Mouse (Mus musculus) limb, embryonic 14.5 days (tissue): ENCODE data around the gene Morf4l2. TPM values are rescaled to one million over a fixed set of nuclear protein-coding genes. Genes with fewer than 3 reads are reported as not detected.
A peak's percentile ranks its signal among the peaks of the same experiment; 100 is the strongest.
"Not testable (repeated sequence)": the region's sequence is repeated elsewhere in the genome, so short reads cannot be mapped to it uniquely, and the experiment has no call there.

Experiments used
- ATAC-seq: fragments of 200-750 bp; cut with Nextera tagmentation; 2 replicates; pipeline ENCODE4 v1.8.0; 2017; ENCODE audit warnings: low read depth, moderate number of reproducible peaks, moderate TSS enrichment; ENCODE audit not compliant: low FRiP score
- DNase-seq: peaks from one replicate; pipeline ENCODE4 v3.0.0-alpha.2; 2015; ENCODE audit warnings: low spot score
- H3K27ac ChIP-seq: fragments of 300-500 bp; sonication (generic); replicated peaks from 2 replicates; pipeline ENCODE4 v1.5.1; 2014; ENCODE audit warnings: low read depth, mild to moderate bottlenecking, low read length, moderate library complexity, mixed read lengths
- H3K27me3 ChIP-seq: fragments of 300-500 bp; sonication (generic); 2 replicates; pipeline ENCODE4 v1.6.1; 2014; ENCODE audit warnings: low read length, mixed read lengths; ENCODE audit not compliant: control insufficient read depth, insufficient read depth
- H3K36me3 ChIP-seq: fragments of 300-500 bp; sonication (generic); 2 replicates; pipeline ENCODE4 v1.6.1; 2014; ENCODE audit warnings: mild to moderate bottlenecking, low read length, moderate library complexity, mixed read lengths; ENCODE audit not compliant: control insufficient read depth, insufficient read depth
- H3K4me1 ChIP-seq: fragments of 300-500 bp; sonication (generic); 2 replicates; pipeline ENCODE4 v1.6.1; 2014; ENCODE audit warnings: antibody characterized with exemption, low read length, mixed read lengths; ENCODE audit not compliant: control insufficient read depth, insufficient read depth
- H3K4me2 ChIP-seq: fragments of 300-500 bp; sonication (generic); replicated peaks from 2 replicates; pipeline ENCODE4 v1.6.1; 2014; ENCODE audit warnings: low read depth, mild to moderate bottlenecking, low read length, moderate library complexity; ENCODE audit not compliant: severe bottlenecking
- H3K4me3 ChIP-seq: fragments of 300-500 bp; sonication (generic); replicated peaks from 2 replicates; pipeline ENCODE4 v1.5.1; 2014; ENCODE audit warnings: low read length
- H3K9ac ChIP-seq: fragments of 300-500 bp; sonication (generic); 2 replicates; pipeline ENCODE4 v1.6.1; 2014; ENCODE audit warnings: mild to moderate bottlenecking, low read depth, low read length, moderate library complexity; ENCODE audit not compliant: severe bottlenecking
- H3K9me3 ChIP-seq: fragments of 300-500 bp; sonication (generic); 2 replicates; pipeline ENCODE4 v1.6.1; 2016; ENCODE audit warnings: low read length; ENCODE audit not compliant: control insufficient read depth
- POLR2A ChIP-seq: fragments of 200-500 bp; IDR thresholded peaks from 2 replicates; pipeline ENCODE4 v1.8.0; 2012; ENCODE audit warnings: inconsistent platforms, mild to moderate bottlenecking, moderate library complexity, borderline replicate concordance; ENCODE audit not compliant: insufficient read depth, insufficient read length; ENCODE audit errors: extremely low read depth
- WGBS: fragments of 180-500 bp; shearing (Covaris S2); extraction: QIAGEN DNeasy Blood & Tissue Kit; methylation state at CpG from one replicate; pipeline ENCODE4 v1.1.7; 2014; 5-methylcytosine and 5-hydroxymethylcytosine counted together
- polyA plus RNA-seq, 2 experiments: library from polyadenylated mRNA; depleted of rRNA in 1 of 2; stranded (reverse) in 1 of 2; unstranded in 1 of 2; fragments of >200 nt; fragmentation: Nextera tagmentation in 1 of 2; extraction: Ambion mirVana in 1 of 2; gene quantifications; 2 replicates each; pipeline versions ENCODE4 v1.2.1 to v1.2.3; 2012 to 2014

The Morf4l2 gene
- polyA plus RNA-seq, 2 experiments: 488 to 656 TPM

DNA sequence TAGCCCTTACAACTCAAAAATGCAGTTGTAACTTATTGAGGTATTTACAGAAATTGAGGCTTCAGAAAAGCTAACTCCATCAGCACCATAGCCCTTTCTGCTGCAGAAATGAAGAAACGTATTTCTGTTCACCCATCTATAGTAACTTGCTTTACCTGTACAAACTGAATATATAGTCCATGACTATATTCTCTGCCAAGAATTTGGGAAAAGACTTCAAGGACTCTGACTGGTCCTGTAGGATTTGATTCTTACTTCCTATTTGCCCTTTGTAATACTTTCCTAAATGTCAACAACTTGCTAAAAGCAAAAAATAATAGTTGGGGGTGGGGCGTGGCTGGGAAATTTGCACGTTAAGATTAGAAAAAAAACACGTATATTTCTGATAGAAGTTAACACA, 11.5 kb downstream of the Morf4l2 start:
- Histone ChIP-seq H3K27ac (no peak overlapping the region), H3K4me3 (no peak overlapping the region), H3K4me2 (no peak overlapping the region), H3K27me3 (no peaks in the 10 kb centered on the region), H3K9me3 (no peaks in the 10 kb centered on the region), H3K4me1 (no peaks in the 10 kb centered on the region), H3K36me3 (peaks cover 21% of the 10 kb centered on the region), H3K9ac (no peak overlapping the region)
- DNase-seq: no peak
- TF ChIP-seq POLR2A: no peak
- no peak for ATAC-seq
- WGBS: 80% methylated on average over 4 of the region's 4 CpGs

DNA sequence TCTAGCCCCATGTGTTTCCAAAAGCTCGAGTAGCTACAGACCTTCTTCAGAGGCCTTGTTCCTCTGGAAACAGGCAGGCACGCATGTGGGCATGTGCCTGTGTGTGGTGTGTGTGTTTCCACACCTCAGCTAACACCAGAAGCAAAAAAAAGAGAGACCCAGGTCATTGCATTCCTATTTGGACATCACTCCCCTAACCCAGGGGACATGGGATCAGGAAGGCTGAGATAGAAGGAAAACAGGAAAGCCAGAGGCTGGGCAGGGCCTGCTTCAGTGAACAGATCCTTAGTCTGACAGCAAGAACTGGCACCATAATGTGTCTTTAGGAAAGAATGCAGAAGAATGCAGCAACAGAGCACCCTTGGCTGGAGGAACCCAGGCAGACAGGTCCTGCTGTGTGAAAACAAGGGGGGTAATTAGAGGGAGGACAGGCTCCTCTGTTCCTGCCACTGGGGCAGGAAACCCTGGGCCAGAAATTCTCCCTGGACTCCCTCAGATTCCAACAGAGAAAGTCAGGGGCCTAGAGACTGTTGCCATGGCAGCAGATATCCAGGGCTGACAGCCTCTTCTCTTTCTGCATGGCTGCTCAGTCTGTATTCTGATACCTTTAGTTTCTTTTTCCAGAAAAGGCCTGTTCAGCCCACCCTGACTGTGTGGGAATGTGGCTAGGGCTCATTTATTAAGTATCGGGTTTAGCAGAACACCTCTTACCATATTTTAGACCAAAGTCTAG, 28.6 kb downstream of the Morf4l2 start:
- H3K4me1 ChIP-seq, H3K9me3 ChIP-seq, H3K36me3 ChIP-seq, DNase-seq, H3K27ac ChIP-seq, H3K4me3 ChIP-seq, H3K27me3 ChIP-seq, H3K9ac ChIP-seq, H3K4me2 ChIP-seq: not testable (repeated sequence)
- WGBS: 66% methylated on average over 3 of the region's 3 CpGs
- ATAC-seq: peak; percentile 37; the same call in 1 of the 2 replicates

DNA sequence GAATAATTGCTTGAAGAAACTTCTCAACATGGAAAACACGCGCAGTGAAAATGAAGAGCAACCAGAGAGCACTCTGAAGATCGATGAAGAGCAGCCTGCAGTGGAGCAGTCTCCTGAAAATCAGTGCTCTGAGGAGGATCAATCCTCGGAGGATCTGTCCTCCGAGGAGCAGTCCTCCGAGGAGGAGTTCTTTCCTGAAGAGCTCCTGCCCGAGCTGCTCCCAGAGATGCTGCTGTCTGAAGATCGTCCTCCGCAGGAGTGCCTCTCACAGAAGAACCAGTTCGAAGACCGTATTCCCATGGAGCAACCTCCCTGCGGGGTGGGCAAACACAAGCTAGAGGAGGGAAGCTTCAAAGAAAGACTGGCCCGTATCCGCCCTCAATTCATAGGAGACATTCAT, 34.7 kb downstream of the Morf4l2 start:
- Histone ChIP-seq H3K9me3 (no peaks in the 10 kb centered on the region), H3K4me3 (peak overlapping the region; percentile 48), H3K27me3 (no peaks in the 10 kb centered on the region), H3K36me3 (no peaks in the 10 kb centered on the region), H3K9ac (peak overlapping the region; percentile 75), H3K27ac (peak overlapping the region; percentile 82; the same call in 1 of the 2 replicates), H3K4me2 (peak overlapping the region; percentile 48), H3K4me1 (no peaks in the 10 kb centered on the region)
- no peak for ATAC-seq
- 26% methylated on average over 14 of the region's 14 CpGs for WGBS
- TF ChIP-seq POLR2A: no peak
- no peak for DNase-seq

DNA sequence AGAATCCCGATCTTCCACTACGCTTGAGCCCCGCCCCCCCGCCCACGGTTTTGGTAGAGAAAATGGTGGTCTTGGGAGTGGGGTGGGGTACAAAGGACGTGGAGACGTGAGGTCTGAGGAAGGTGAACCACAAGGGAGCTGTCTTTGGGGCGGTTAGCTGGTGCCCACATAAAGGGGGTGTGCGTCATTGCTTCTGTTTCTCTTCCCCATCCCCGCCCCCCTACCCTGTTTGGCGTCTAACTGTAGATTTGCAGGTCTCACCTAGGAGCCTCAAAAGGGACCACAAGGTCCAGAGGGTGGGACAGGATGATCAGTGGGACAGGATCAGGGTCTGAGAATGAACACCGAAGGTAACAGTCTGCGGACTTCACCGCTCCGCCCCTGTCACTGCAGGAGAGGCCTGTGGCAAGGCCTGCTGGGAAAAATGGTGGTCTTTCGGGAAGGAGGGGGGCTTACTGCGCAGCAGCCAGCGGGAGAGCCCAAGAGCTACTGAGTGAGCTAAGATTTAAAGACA, 35.3 kb downstream of the Morf4l2 start:
- Histone ChIP-seq H3K4me3 (peak overlapping the region; percentile 48), H3K9ac (peak overlapping the region; percentile 75), H3K36me3 (no peaks in the 10 kb centered on the region), H3K4me1 (no peaks in the 10 kb centered on the region), H3K9me3 (no peaks in the 10 kb centered on the region), H3K4me2 (peak overlapping the region; percentile 48), H3K27ac (peak overlapping the region; percentile 82), H3K27me3 (no peaks in the 10 kb centered on the region)
- WGBS: 28% methylated on average over 17 of the region's 18 CpGs
- DNase-seq: peak; percentile 42
- TF ChIP-seq POLR2A: 0 out of 2 replicates have a peak, but pooled peaks have one; percentile 31
- peak; percentile 90 for ATAC-seq

DNA sequence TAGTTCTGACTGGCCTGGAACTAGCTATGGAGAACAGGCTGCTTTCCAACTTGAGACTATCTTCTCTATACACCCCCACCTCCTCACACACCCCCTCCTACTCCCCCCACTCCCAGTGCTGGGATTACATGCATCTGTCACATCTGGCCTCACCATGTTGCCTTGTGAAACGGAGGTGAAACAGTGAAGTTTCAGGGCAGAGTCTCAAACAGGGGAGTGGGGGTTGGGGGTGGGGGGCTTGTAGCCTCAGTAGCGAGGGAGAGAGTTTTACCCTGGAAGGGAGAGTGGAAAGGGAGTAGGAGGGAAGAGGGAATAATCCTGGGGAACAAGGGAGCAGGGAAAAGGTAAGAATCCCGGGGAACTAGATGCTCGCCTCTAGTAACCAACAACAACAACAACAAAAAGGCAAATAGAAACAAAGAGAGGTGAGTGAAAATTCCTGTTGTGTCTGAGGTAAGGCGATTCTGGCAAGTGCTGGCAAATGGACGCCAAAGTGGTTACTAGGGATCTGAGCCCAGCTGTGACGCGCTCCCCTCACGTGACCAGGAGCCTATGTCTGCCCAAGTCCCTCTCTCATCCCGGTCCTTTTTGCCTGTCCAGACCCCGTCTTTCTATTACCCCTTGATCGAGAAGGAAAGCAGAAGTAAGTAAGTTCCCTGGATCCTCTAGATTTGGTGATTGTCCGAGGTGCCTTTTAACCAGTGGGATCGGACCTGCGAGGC, 35.9 kb downstream of the Morf4l2 start, which contains the start of gene Tceal1:
Gene Tceal1, plus strand, starts transcription at position 537 of the 722 bp plus-strand sequence.
- no peak for TF ChIP-seq POLR2A
- WGBS: 25% methylated on average over 15 of the region's 15 CpGs
- peak within 1 kb of the TSS; percentile 48 for H3K4me2 ChIP-seq

More for the DNA sequence above, 35.9 kb downstream of the Morf4l2 start, which contains the start of gene Tceal1:
- Histone ChIP-seq H3K9ac (peak within 1 kb of the TSS; percentile 75), H3K36me3 (no peaks in the 10 kb centered on the region), H3K4me3 (peak within 1 kb of the TSS; percentile 48), H3K27me3 (no peaks in the 10 kb centered on the region), H3K27ac (peak within 1 kb of the TSS; percentile 82), H3K9me3 (no peaks in the 10 kb centered on the region), H3K4me1 (no peaks in the 10 kb centered on the region)
- peak; percentile 76 for DNase-seq
- peak; percentile 91 for ATAC-seq
